Mouse (Mus musculus) right cerebral cortex, adult 2 months (tissue): ENCODE results near the gene Sult2a3.
"Not testable (repeated sequence)": the region's sequence is repeated elsewhere in the genome, so short reads cannot be mapped to it uniquely, and the experiment has no call there.

Source experiments
- DNase-seq, 2 experiments: peaks; one replicate each; pipeline ENCODE4 v3.0.0; 2021 to 2022; ENCODE audit warnings: low spot score in 2 of 2

Gene Sult2a3

GRCm38 (mm10) chr7:14122944-14123343 is at the start of gene Sult2a3:
Gene Sult2a3, minus strand, starts transcription at chr7:14123044.
- no peak for DNase-seq

GRCm38 (mm10) chr7:14120436-14120835 is 2.4 kb downstream of the Sult2a3 start:
- no peak for DNase-seq

GRCm38 (mm10) chr7:14119865-14120264 is 3.0 kb downstream of the Sult2a3 start:
- DNase-seq, result not testable (repeated sequence)

- DNase-seq, result no peak
Measured at GRCm38 (mm10) chr7:14116761-14117160, 6.1 kb downstream of the Sult2a3 start.

GRCm38 (mm10) chr7:14114471-14114870 is 8.4 kb downstream of the Sult2a3 start:
- DNase-seq, result not testable (repeated sequence)

GRCm38 (mm10) chr7:14047821-14048220 is 75.0 kb downstream of the Sult2a3 start:
- DNase-seq, result not testable (repeated sequence)

GRCm38 (mm10) chr7:14030831-14031230 is 92.0 kb downstream of the Sult2a3 start:
- not testable (repeated sequence) for DNase-seq
